9 mouse cellular contexts compared by ENCODE assay signal in the genomic region with DNA sequence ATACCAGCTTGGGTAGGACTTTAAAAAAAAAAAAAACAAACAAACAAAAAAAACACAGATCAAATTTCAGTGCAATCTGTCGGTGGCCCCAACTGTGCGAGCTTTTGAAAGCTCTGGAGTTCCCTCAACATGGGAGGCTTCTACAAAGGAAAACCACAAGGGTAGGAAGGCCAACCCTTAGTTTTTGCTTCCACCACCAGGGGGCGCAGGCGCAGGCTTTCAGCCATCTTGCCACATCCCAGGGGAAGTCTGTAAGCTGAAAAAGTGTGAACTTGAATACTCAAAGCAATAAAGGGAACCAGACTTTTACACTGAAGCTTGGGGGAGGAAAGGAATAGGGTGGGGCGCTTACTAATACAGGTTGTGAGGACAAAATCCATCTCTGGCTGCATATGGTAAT. TPM values are rescaled to one million over a fixed set of nuclear protein-coding genes. Genes with fewer than 3 reads are reported as not detected.
DNase-seq lines count a peak whose midpoint lies in the region; ATAC-seq and TF ChIP-seq lines count a peak whose summit lies in the region.
"Had no signal": no experiment of that assay in that cellular context is flagged by ENCODE, and none has a peak within 500 bp of the region (broad histone marks: within the 10 kb centered on the region; RNA-seq: fewer than 3 reads in every experiment).

No protein-coding gene starts in this region.

- TF ChIP-seq POLR2A in liver, adult 2 months (IDR thresholded peaks at IDR 0.05; ENCODE audit: extremely low read depth, insufficient read depth, low read length), result no peak

- WGBS in midbrain, embryonic 14.5 days, result 38% methylated on average over 5 of the region's 5 CpGs
- 41% methylated on average over 5 of the region's 5 CpGs for WGBS in midbrain, embryonic 15.5 days
- 28% methylated on average over 5 of the region's 5 CpGs for WGBS in liver, adult 2 months

- H3K9me3 ChIP-seq in midbrain, embryonic 14.5 days (ENCODE audit: control insufficient read depth, low read length), result no peaks in the 10 kb centered on the region
- no peaks in the 10 kb centered on the region for H3K9me3 ChIP-seq in midbrain, embryonic 15.5 days

- intact Hi-C loops in heart, postnatal 36 days (cut with DNase I), result loop anchor here (5.0 kb wide), 1 partner anchor 322 kb away; no protein-coding TSS in a partner anchor

- H3K4me1 ChIP-seq in midbrain, embryonic 14.5 days (ENCODE audit: control insufficient read depth, insufficient read depth, low read length), result no peaks in the 10 kb centered on the region
- H3K4me1 ChIP-seq in midbrain, embryonic 15.5 days, result no peaks in the 10 kb centered on the region
- H3K4me1 ChIP-seq in liver, adult 2 months (ENCODE audit: control insufficient read depth, insufficient read depth, low read length), result no peaks in the 10 kb centered on the region

- no peak overlapping the region for H3K27ac ChIP-seq in midbrain, embryonic 14.5 days (replicated peaks; ENCODE audit: low read depth, low read length)
- H3K27ac ChIP-seq in midbrain, embryonic 15.5 days, result no peak overlapping the region
- no peak overlapping the region for H3K27ac ChIP-seq in liver, adult 2 months (replicated peaks; ENCODE audit: insufficient read depth, low read depth, low read length)

- no peaks in the 10 kb centered on the region for H3K27me3 ChIP-seq in midbrain, embryonic 14.5 days (ENCODE audit: control insufficient read depth, insufficient read depth, low read length)
- H3K27me3 ChIP-seq in midbrain, embryonic 15.5 days (replicated peaks), result no peaks in the 10 kb centered on the region
- H3K27me3 ChIP-seq in liver, adult 2 months (ENCODE audit: control insufficient read depth, insufficient read depth, low read length), result no peaks in the 10 kb centered on the region

- no peak for ATAC-seq in midbrain, embryonic 14.5 days (ENCODE audit: low FRiP score, low TSS enrichment)
- no peak for ATAC-seq in midbrain, embryonic 15.5 days (replicated peaks)

- no peaks in the 10 kb centered on the region for H3K79me2 ChIP-seq in liver, adult 2 months (ENCODE audit: control insufficient read depth, insufficient read depth, low read length)

- H3K4me2 ChIP-seq in midbrain, embryonic 14.5 days (ENCODE audit: low read length), result no peak overlapping the region
- H3K4me2 ChIP-seq in midbrain, embryonic 15.5 days, result no peak overlapping the region

- no peak overlapping the region for H3K4me3 ChIP-seq in midbrain, embryonic 14.5 days (replicated peaks; ENCODE audit: low read depth, low read length)
- no peak overlapping the region for H3K4me3 ChIP-seq in midbrain, embryonic 15.5 days
- no peak overlapping the region for H3K4me3 ChIP-seq in liver, adult 2 months (ENCODE audit: insufficient read depth, low read depth, low read length)

- peak; percentile 64 for DNase-seq in midbrain, embryonic 14.5 days
- DNase-seq in adrenal gland, postnatal 10 days, result peak; percentile 88
- peak; percentile 32 for DNase-seq in embryo, embryonic 11.5 days (ENCODE audit: low read depth, low spot score)
- peak; percentile 73 to 77 for DNase-seq in heart, postnatal 36 days
- DNase-seq in liver, adult 2 months (ENCODE audit: extremely low read depth, low read depth, low spot score), result peak; percentile 26
- DNase-seq in retina, postnatal 1 day, result peak; percentile 70
- DNase-seq in urinary bladder, postnatal 14 days (ENCODE audit: low spot score), result peak; percentile 64

- H3K9ac ChIP-seq in midbrain, embryonic 14.5 days (replicated peaks; ENCODE audit: low read length), result no peak overlapping the region
- H3K9ac ChIP-seq in midbrain, embryonic 15.5 days, result no peak overlapping the region
- H3K9ac ChIP-seq in liver, adult 2 months (ENCODE audit: low read depth, low read length), result no peak overlapping the region

- peak; percentile 86 for TF ChIP-seq CTCF in liver, adult 2 months (IDR thresholded peaks at IDR 0.05; ENCODE audit: low read depth, low read length)

- no peaks in the 10 kb centered on the region for H3K36me3 ChIP-seq in midbrain, embryonic 14.5 days (ENCODE audit: control insufficient read depth, insufficient read depth, low read length)
- no peaks in the 10 kb centered on the region for H3K36me3 ChIP-seq in midbrain, embryonic 15.5 days (replicated peaks)
- no peaks in the 10 kb centered on the region for H3K36me3 ChIP-seq in liver, adult 2 months (ENCODE audit: control insufficient read depth, insufficient read depth, low read length)

RNA-seq across cellular contexts. Expression of a gene that starts 1.0 kb away (rescaled TPM):
- polyA plus RNA-seq in midbrain, embryonic 14.5 days (2014; fragmentation: Nextera tagmentation; extraction: Ambion mirVana), result not detected in 2 replicates
- not detected in 2 replicates for polyA plus RNA-seq in midbrain, embryonic 15.5 days (2015; fragmentation: Nextera tagmentation; extraction: Ambion mirVana)
- total RNA-seq in adrenal gland, postnatal 10 days (2021), result not detected
- not detected for total RNA-seq in heart, postnatal 36 days (2021)
- not detected in 2 replicates for total RNA-seq in liver, adult 2 months (2014; rRNA removed)
- not detected in 2 replicates for polyA plus RNA-seq in liver, adult 2 months (2012; rRNA removed)
- polyA plus RNA-seq: heart, embryonic 14.5 days had no signal

RNA-seq across cellular contexts. Expression of a gene that starts 4.0 kb away (rescaled TPM):
- 0.29 TPM in 1 of 2 replicates, not detected in the other for polyA plus RNA-seq in midbrain, embryonic 14.5 days (2014; fragmentation: Nextera tagmentation; extraction: Ambion mirVana)
- polyA plus RNA-seq in midbrain, embryonic 15.5 days (2015; fragmentation: Nextera tagmentation; extraction: Ambion mirVana), result not detected in 2 replicates
- 1 to 10 TPM; 1.9 to 3.9 TPM for total RNA-seq in adrenal gland, postnatal 10 days (2021)
- total RNA-seq in heart, postnatal 36 days (2021), result under 1 TPM in 1 of 2 experiments, not detected in 1; 0.22 TPM
- total RNA-seq in liver, adult 2 months (2014; rRNA removed), result not detected in 2 replicates
- polyA plus RNA-seq in liver, adult 2 months (2012; rRNA removed), result not detected in 2 replicates

RNA-seq across cellular contexts. Expression of a gene that starts 39.2 kb away (rescaled TPM):
- polyA plus RNA-seq in midbrain, embryonic 14.5 days (2014; fragmentation: Nextera tagmentation; extraction: Ambion mirVana), result not detected in 2 replicates
- not detected in 2 replicates for polyA plus RNA-seq in midbrain, embryonic 15.5 days (2015; fragmentation: Nextera tagmentation; extraction: Ambion mirVana)
- total RNA-seq in adrenal gland, postnatal 10 days (2021), result not detected
- not detected for total RNA-seq in heart, postnatal 36 days (2021)
- total RNA-seq in liver, adult 2 months (2014; rRNA removed), result not detected in 2 replicates
- not detected in 2 replicates for polyA plus RNA-seq in liver, adult 2 months (2012; rRNA removed)
- polyA plus RNA-seq: heart, embryonic 14.5 days had no signal

RNA-seq across cellular contexts. Expression of a gene that starts 52.9 kb away (rescaled TPM):
- polyA plus RNA-seq in midbrain, embryonic 14.5 days (2014; fragmentation: Nextera tagmentation; extraction: Ambion mirVana), result 0.75 TPM in 1 of 2 replicates, not detected in the other
- not detected in 2 replicates for polyA plus RNA-seq in midbrain, embryonic 15.5 days (2015; fragmentation: Nextera tagmentation; extraction: Ambion mirVana)
- total RNA-seq in adrenal gland, postnatal 10 days (2021), result not detected
- total RNA-seq in heart, postnatal 36 days (2021), result not detected
- total RNA-seq in liver, adult 2 months (2014; rRNA removed), result not detected in 2 replicates
- polyA plus RNA-seq in liver, adult 2 months (2012; rRNA removed), result not detected in 2 replicates
- polyA plus RNA-seq: heart, embryonic 14.5 days had no signal

Comparison
In these comparisons a context has a peak if more than half of its experiments do, and no peak if none do; other contexts are left out.
1. DNase-seq: peak in every context shown above with its lines; median percentile 88 in adrenal gland, postnatal 10 days; 75 in heart, postnatal 36 days; 70 in retina, postnatal 1 day; 64 in midbrain, embryonic 14.5 days; 64 in urinary bladder, postnatal 14 days; 32 in embryo, embryonic 11.5 days; 26 in liver, adult 2 months.